Mouse (Mus musculus) liver, postnatal 0 days (tissue): Measurements from ENCODE around the gene Sept1.

Experiments used
- CTCF ChIP-seq: sonication (generic); IDR thresholded peaks from 2 replicates; pipeline ENCODE4 v1.5.1; 2016; ENCODE audit warnings: antibody characterized with exemption, low read depth
- EP300 ChIP-seq: IDR thresholded peaks from 2 replicates; pipeline ENCODE4 v1.6.1; 2016; ENCODE audit warnings: antibody characterized with exemption, low read depth, mild to moderate bottlenecking

DNA sequence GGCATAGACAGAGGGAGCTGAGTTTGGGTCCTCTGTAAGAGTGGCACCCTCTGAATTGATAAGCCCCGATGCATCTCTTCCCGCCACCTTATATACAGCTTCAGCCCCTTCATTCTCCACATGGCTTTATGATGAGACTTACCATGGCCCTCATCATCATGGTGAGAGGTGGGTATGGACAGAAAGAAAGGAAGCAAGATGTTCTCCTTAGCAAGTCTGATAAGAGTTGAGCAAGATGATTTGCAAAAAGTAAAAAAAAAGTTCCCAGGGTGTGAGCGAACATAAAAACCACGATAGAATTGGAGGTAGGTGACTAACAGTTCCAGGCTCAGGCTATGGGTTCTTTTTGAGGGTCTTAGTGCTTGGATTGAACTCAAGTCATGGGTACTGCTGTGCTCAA lies 14.3 kb downstream of the Sept1 start:
- no peak for TF ChIP-seq CTCF
- peak; percentile 87 for TF ChIP-seq EP300
